Mouse (Mus musculus): Measurements from ENCODE around the gene Mrpl35. TPM values are rescaled to one million over a fixed set of nuclear protein-coding genes. Genes with fewer than 3 reads are reported as not detected.
A peak's percentile ranks its signal among the peaks of the same experiment; 100 is the strongest.
"Not testable (repeated sequence)": the region's sequence is repeated elsewhere in the genome, so short reads cannot be mapped to it uniquely, and the experiment has no call there.

Mrpl35 gene
- total RNA-seq (2021): 10 to 100 TPM; 28.5 to 32.0 TPM
- long read RNA-seq, experiment 1, transcript Mrpl35-201 (4 exons, 3,721 nt): major isoform, 35 of 36 reads
- long read RNA-seq, experiment 1, partial matches to known transcripts: 0 of 36 reads
- long read RNA-seq, experiment 1, other reads (novel, unspliced or antisense): 1 of 36 reads
- long read RNA-seq, experiment 2, transcript Mrpl35-201 (4 exons, 3,721 nt): major isoform, 30 of 32 reads
- long read RNA-seq, experiment 2, partial matches to known transcripts: 1 of 32 reads
- long read RNA-seq, experiment 2, other reads (novel, unspliced or antisense): 1 of 32 reads

GRCm38 (mm10) chr6:71826869-71827268, at the start of gene Mrpl35:
TSS of gene Mrpl35 (minus strand) at chr6:71826969.
- DNase-seq (ENCODE audit: low spot score in 2 of 2): no peak

- DNase-seq (ENCODE audit: low spot score in 2 of 2): no peak
Observed at GRCm38 (mm10) chr6:71871396-71871795, 44.6 kb upstream of the Mrpl35 start.

- no peak for DNase-seq (ENCODE audit: low spot score in 2 of 2)
Observed at GRCm38 (mm10) chr6:71868809-71869208, 42.0 kb upstream of the Mrpl35 start.

GRCm38 (mm10) chr6:71867751-71868150, 41.0 kb upstream of the Mrpl35 start:
- no peak for DNase-seq (ENCODE audit: low spot score in 2 of 2)

GRCm38 (mm10) chr6:71846906-71847305, 20.1 kb upstream of the Mrpl35 start:
- DNase-seq (ENCODE audit: low spot score in 2 of 2): not testable (repeated sequence)

GRCm38 (mm10) chr6:71840597-71841290, 14.0 kb upstream of the Mrpl35 start:
- no peak for DNase-seq (ENCODE audit: low spot score in 2 of 2)

- DNase-seq (ENCODE audit: low spot score in 2 of 2): no peak
Observed at GRCm38 (mm10) chr6:71839815-71840214, 13.0 kb upstream of the Mrpl35 start.

GRCm38 (mm10) chr6:71836811-71837210, 10.0 kb upstream of the Mrpl35 start:
- DNase-seq (ENCODE audit: low spot score in 2 of 2): no peak

- DNase-seq (ENCODE audit: low spot score in 2 of 2): peak; percentile 88 to 95
Observed at GRCm38 (mm10) chr6:71831581-71831960, 4.8 kb upstream of the Mrpl35 start.

- DNase-seq (ENCODE audit: low spot score in 2 of 2): peak; percentile 97 to 98
Observed at GRCm38 (mm10) chr6:71830690-71831580, 4.2 kb upstream of the Mrpl35 start, which contains the start of gene Immt. TSS of gene Immt (plus strand) at chr6:71831331.

GRCm38 (mm10) chr6:71829768-71830167, 3.0 kb upstream of the Mrpl35 start:
- no peak for DNase-seq (ENCODE audit: low spot score in 2 of 2)

GRCm38 (mm10) chr6:71823961-71824360, 2.8 kb downstream of the Mrpl35 start:
- DNase-seq (ENCODE audit: low spot score in 2 of 2): no peak

GRCm38 (mm10) chr6:71823488-71823887, 3.3 kb downstream of the Mrpl35 start:
- DNase-seq (ENCODE audit: low spot score in 2 of 2): peak; percentile 70 to 86

- no peak for DNase-seq (ENCODE audit: low spot score in 2 of 2)
Observed at GRCm38 (mm10) chr6:71823085-71823484, 3.7 kb downstream of the Mrpl35 start.

GRCm38 (mm10) chr6:71819764-71820292, 6.9 kb downstream of the Mrpl35 start:
- DNase-seq (ENCODE audit: low spot score in 2 of 2): no peak

- no peak for DNase-seq (ENCODE audit: low spot score in 2 of 2)
Observed at GRCm38 (mm10) chr6:71812820-71813219, 13.9 kb downstream of the Mrpl35 start.

GRCm38 (mm10) chr6:71809890-71810289, 16.9 kb downstream of the Mrpl35 start:
- DNase-seq (ENCODE audit: low spot score in 2 of 2): no peak

- DNase-seq (ENCODE audit: low spot score in 2 of 2): no peak
Observed at GRCm38 (mm10) chr6:71806713-71807112, 20.1 kb downstream of the Mrpl35 start.

GRCm38 (mm10) chr6:71804061-71804829, 22.5 kb downstream of the Mrpl35 start:
- DNase-seq (ENCODE audit: low spot score in 2 of 2): peak; percentile 43 to 69

- DNase-seq (ENCODE audit: low spot score in 2 of 2): no peak
Observed at GRCm38 (mm10) chr6:71803609-71804008, 23.2 kb downstream of the Mrpl35 start.

- DNase-seq (ENCODE audit: low spot score in 2 of 2): no peak
Observed at GRCm38 (mm10) chr6:71801714-71802094, 25.1 kb downstream of the Mrpl35 start.

Data from gastrocnemius, postnatal 4 days (tissue).